Mouse (Mus musculus) heart, adult 18-20 months (tissue): ENCODE results near the gene Aspscr1. TPM values are rescaled to one million over a fixed set of nuclear protein-coding genes. Genes with fewer than 3 reads are reported as not detected.

ENCODE experiments used
- DNase-seq, 2 experiments: peaks; one replicate each; pipeline ENCODE4 v3.0.0; 2021 to 2022; ENCODE audit warnings: mixed read lengths in 1 of 2
- total RNA-seq, 2 experiments: library from RNA; stranded (reverse); gene quantifications; 2 replicates each; pipeline ENCODE4 v1.2.3; 2021

The Aspscr1 gene
- total RNA-seq, 2 experiments from 2014 or later, result 28.5 to 31.3 TPM

- DNase-seq, result peak; percentile 98 to 99
Measured at GRCm38 (mm10) chr11:120713580-120714518, 41.1 kb downstream of the Aspscr1 start, which contains the start of the genes Cenpx and Lrrc45. Cenpx (minus strand) TSS chr11:120713738. Lrrc45 (plus strand) TSS chr11:120713925.

- no peak for DNase-seq
Measured at GRCm38 (mm10) chr11:120714546-120714945, 41.8 kb downstream of the Aspscr1 start.

GRCm38 (mm10) chr11:120715131-120715530 is 42.4 kb downstream of the Aspscr1 start:
- DNase-seq, result no peak

GRCm38 (mm10) chr11:120719242-120719641 is 46.5 kb downstream of the Aspscr1 start:
- no peak for DNase-seq

GRCm38 (mm10) chr11:120719841-120720376 is 47.1 kb downstream of the Aspscr1 start:
- DNase-seq, result no peak

- peak; percentile 89 to 96 for DNase-seq
Measured at GRCm38 (mm10) chr11:120720450-120720849, 47.7 kb downstream of the Aspscr1 start.

GRCm38 (mm10) chr11:120721124-120722066 is 48.6 kb downstream of the Aspscr1 start, which contains the start of gene Rac3:
Rac3 (plus strand) TSS chr11:120721470.
- DNase-seq, result peak; percentile 69 to 70

- no peak for DNase-seq
Measured at GRCm38 (mm10) chr11:120722067-120722630, 49.4 kb downstream of the Aspscr1 start.

- DNase-seq, result no peak
Measured at GRCm38 (mm10) chr11:120722761-120723382, 50.1 kb downstream of the Aspscr1 start.

GRCm38 (mm10) chr11:120723509-120723908 is 50.7 kb downstream of the Aspscr1 start:
- DNase-seq, result no peak

- no peak for DNase-seq
Measured at GRCm38 (mm10) chr11:120726243-120727168, 53.7 kb downstream of the Aspscr1 start.

- DNase-seq, result peak; percentile 93 to 96
Measured at GRCm38 (mm10) chr11:120727169-120727527, 54.4 kb downstream of the Aspscr1 start, which contains the start of gene Dcxr. Dcxr (minus strand) TSS chr11:120727281.

GRCm38 (mm10) chr11:120727564-120727963 is 54.8 kb downstream of the Aspscr1 start:
- DNase-seq, result no peak

GRCm38 (mm10) chr11:120728530-120729240 is 55.9 kb downstream of the Aspscr1 start:
- no peak for DNase-seq

GRCm38 (mm10) chr11:120729432-120730050 is 56.8 kb downstream of the Aspscr1 start:
- peak; percentile 40 to 54 for DNase-seq

- DNase-seq, result peak in 1 of 2 experiments; percentile 1
Measured at GRCm38 (mm10) chr11:120730331-120730870, 57.6 kb downstream of the Aspscr1 start.

- peak in 1 of 2 experiments; percentile 1 for DNase-seq
Measured at GRCm38 (mm10) chr11:120731395-120731794, 58.6 kb downstream of the Aspscr1 start.
